Mouse (Mus musculus) heart, postnatal 0 days (tissue): ENCODE measurements around the gene Top2a. TPM values are rescaled to one million over a fixed set of nuclear protein-coding genes. Genes with fewer than 3 reads are reported as not detected.

Experiments used
- ATAC-seq: fragments of 200-750 bp; cut with Nextera tagmentation; 2 replicates; pipeline ENCODE4 v1.8.0; 2017; ENCODE audit warnings: low read depth, moderate number of reproducible peaks, moderate library complexity; ENCODE audit not compliant: insufficient read depth
- DNase-seq: peaks from one replicate; pipeline ENCODE4 v3.0.0-alpha.2; 2016; ENCODE audit warnings: low spot score
- H3K27ac ChIP-seq: fragments of 300-500 bp; sonication (generic); 2 replicates; pipeline ENCODE4 v1.5.1; 2014; ENCODE audit warnings: low read depth, mild to moderate bottlenecking
- H3K27me3 ChIP-seq: fragments of 300-500 bp; sonication (generic); 2 replicates; pipeline ENCODE4 v1.6.1; 2014; ENCODE audit warnings: low read length, mixed read lengths; ENCODE audit not compliant: control insufficient read depth, insufficient read depth
- H3K36me3 ChIP-seq: fragments of 300-500 bp; sonication (generic); replicated peaks from 2 replicates; pipeline ENCODE4 v1.6.1; 2014; ENCODE audit warnings: low read length, mixed read lengths; ENCODE audit not compliant: control insufficient read depth, insufficient read depth
- H3K4me1 ChIP-seq: fragments of 300-500 bp; sonication (generic); 2 replicates; pipeline ENCODE4 v1.6.1; 2014; ENCODE audit warnings: antibody characterized with exemption; ENCODE audit not compliant: control insufficient read depth, insufficient read depth
- H3K4me2 ChIP-seq: fragments of 300-500 bp; sonication (generic); 2 replicates; pipeline ENCODE4 v1.6.1; 2014; ENCODE audit warnings: low read depth, mild to moderate bottlenecking, low read length, moderate library complexity
- H3K4me3 ChIP-seq: fragments of 300-500 bp; sonication (generic); 2 replicates; pipeline ENCODE4 v1.5.1; 2014; ENCODE audit warnings: low read depth, low read length
- H3K9ac ChIP-seq: fragments of 300-500 bp; sonication (generic); replicated peaks from 2 replicates; pipeline ENCODE4 v1.6.1; 2014; ENCODE audit warnings: low read depth, low read length, mixed read lengths
- H3K9me3 ChIP-seq: fragments of 300-500 bp; sonication (generic); replicated peaks from 2 replicates; pipeline ENCODE4 v1.6.1; 2016; ENCODE audit warnings: low read length; ENCODE audit not compliant: control insufficient read depth
- CTCF ChIP-seq: IDR thresholded peaks from 2 replicates; pipeline ENCODE4 v1.5.1; 2016; ENCODE audit warnings: antibody characterized with exemption, control low read depth, low read depth
- EP300 ChIP-seq: IDR thresholded peaks from 2 replicates; pipeline ENCODE4 v1.6.1; 2016; ENCODE audit warnings: antibody characterized with exemption, low read depth
- WGBS: fragments of 180-500 bp; shearing (Covaris S2); extraction: QIAGEN DNeasy Blood & Tissue Kit; methylation state at CpG from one replicate; pipeline ENCODE4 v1.1.7; 2014; 5-methylcytosine and 5-hydroxymethylcytosine counted together
- polyA plus RNA-seq: library from polyadenylated mRNA; unstranded; fragments of >200 nt; fragmentation: Nextera tagmentation; extraction: Ambion mirVana; gene quantifications from 2 replicates; pipeline ENCODE4 v1.2.1, GENCODE M21; 2015
- total RNA-seq: library from RNA; depleted of rRNA; stranded (reverse); fragments of >200 nt; gene quantifications from 2 replicates; pipeline ENCODE4 v1.2.3, GENCODE M21; 2014; ENCODE audit warnings: low replicate concordance

The Top2a gene
- total and polyA plus RNA-seq, 2 experiments from 2014 or later: 38.2 to 52.9 TPM

GRCm38 (mm10) chr11:99044306-99044705, 20.3 kb upstream of the Top2a start:
- Histone ChIP-seq H3K9me3 (no peaks in the 10 kb centered on the region), H3K27me3 (no peaks in the 10 kb centered on the region), H3K4me3 (no peak overlapping the region), H3K27ac (0 out of 2 replicates have a peak overlapping the region, but pooled peaks have one; percentile 8), H3K4me2 (peak overlapping the region; percentile 16; the same call in 1 of the 2 replicates), H3K4me1 (peaks cover 39% of the 10 kb centered on the region), H3K9ac (no peak overlapping the region), H3K36me3 (peaks cover 8% of the 10 kb centered on the region)
- WGBS: 78% methylated on average over 5 of the region's 5 CpGs
- TF ChIP-seq EP300: no peak
- TF ChIP-seq CTCF: no peak
- ATAC-seq (no peak), DNase-seq (no peak)

DNA sequence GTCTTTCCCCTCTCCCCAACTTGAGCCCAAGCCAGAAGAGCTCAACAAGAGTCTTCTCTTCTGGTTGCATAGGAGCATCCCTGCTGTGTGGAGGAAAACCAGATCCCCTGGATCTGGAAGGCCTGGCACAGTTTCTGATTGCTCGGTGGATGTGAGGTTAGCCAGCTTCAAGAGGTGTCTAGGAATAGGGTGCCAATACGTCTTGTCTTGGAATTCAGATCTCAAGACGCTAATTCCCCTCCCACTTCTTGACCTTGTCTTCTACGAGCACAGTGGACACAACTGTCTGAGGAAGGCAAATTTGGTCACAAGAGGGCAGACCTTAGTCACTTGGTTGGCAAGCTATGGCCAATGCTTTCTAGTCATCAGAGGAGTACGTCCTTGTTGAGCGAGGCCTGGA, 19.6 kb upstream of the Top2a start:
- DNase-seq (no peak), ATAC-seq (no peak)
- H3K27ac ChIP-seq: no peak overlapping the region; the same call in 1 of the 2 replicates

GRCm38 (mm10) chr11:99042834-99043431, 18.9 kb upstream of the Top2a start:
- peak; percentile 76 for DNase-seq
- TF ChIP-seq EP300 (peak; percentile 62; the same call in 1 of the 2 replicates), CTCF (no peak)
- Histone ChIP-seq H3K36me3 (no peaks in the 10 kb centered on the region; the same call in 1 of the 2 replicates), H3K4me1 (peaks cover 35% of the 10 kb centered on the region), H3K4me2 (peak overlapping the region; percentile 91), H3K9me3 (no peaks in the 10 kb centered on the region), H3K9ac (peak overlapping the region; percentile 46), H3K27ac (peak overlapping the region; percentile 90), H3K4me3 (peak overlapping the region; percentile 62), H3K27me3 (no peaks in the 10 kb centered on the region)
- ATAC-seq: no peak
- 31% methylated on average over 12 of the region's 12 CpGs for WGBS

More for the DNA sequence above, 19.6 kb upstream of the Top2a start:
- Histone ChIP-seq H3K4me1 (peaks cover 39% of the 10 kb centered on the region), H3K9me3 (no peaks in the 10 kb centered on the region), H3K9ac (no peak overlapping the region), H3K4me3 (no peak overlapping the region), H3K27me3 (no peaks in the 10 kb centered on the region), H3K4me2 (peak overlapping the region; percentile 16; the same call in 1 of the 2 replicates), H3K36me3 (peaks cover 2% of the 10 kb centered on the region)
- TF ChIP-seq CTCF (no peak), EP300 (no peak)
- 59% methylated on average over 6 of the region's 6 CpGs for WGBS

- Histone ChIP-seq H3K9ac (peak overlapping the region; percentile 71), H3K27ac (peak overlapping the region; percentile 90), H3K9me3 (no peaks in the 10 kb centered on the region), H3K27me3 (no peaks in the 10 kb centered on the region), H3K4me2 (peak overlapping the region; percentile 91), H3K4me1 (peaks cover 27% of the 10 kb centered on the region; the same call in 1 of the 2 replicates), H3K36me3 (no peaks in the 10 kb centered on the region), H3K4me3 (peak overlapping the region; percentile 62)
- TF ChIP-seq EP300 (no peak), CTCF (no peak)
- no peak for ATAC-seq
- 35% methylated on average over 16 of the region's 16 CpGs for WGBS
- DNase-seq: no peak
Observed at GRCm38 (mm10) chr11:99041841-99042780, 18.1 kb upstream of the Top2a start.

- WGBS: under 1% methylated on average over 63 of the region's 63 CpGs
- H3K9me3 ChIP-seq: no peaks in the 10 kb centered on the region
- peak within 1 kb of the TSS; percentile 71 for H3K9ac ChIP-seq
- H3K36me3 ChIP-seq: no peaks in the 10 kb centered on the region
- no peak for TF ChIP-seq EP300
- TF ChIP-seq CTCF: no peak
- ATAC-seq: peak; percentile 65
- H3K4me2 ChIP-seq: peak within 1 kb of the TSS; percentile 91
- peaks cover 21% of the 10 kb centered on the region; the same call in 1 of the 2 replicates for H3K4me1 ChIP-seq
- no peaks in the 10 kb centered on the region for H3K27me3 ChIP-seq
- DNase-seq: peak; percentile 52
- H3K4me3 ChIP-seq: peak within 1 kb of the TSS; percentile 62
- peak within 1 kb of the TSS; percentile 90 for H3K27ac ChIP-seq
Observed at GRCm38 (mm10) chr11:99041051-99041729, 17.2 kb upstream of the Top2a start, which contains the start of gene Igfbp4. TSS of gene Igfbp4 (plus strand) at chr11:99041244.
